Mouse (Mus musculus) liver, adult 2 months (tissue): ENCODE measurements around the gene Eif2d.

Experiments used
- CTCF ChIP-seq: fragments of 200-500 bp; IDR thresholded peaks from 2 replicates; pipeline ENCODE4 v1.5.1; 2011; ENCODE audit warnings: low read depth, low read length, control low read depth
- POLR2A ChIP-seq: fragments of 200-500 bp; IDR thresholded peaks from 2 replicates; pipeline ENCODE4 v1.6.1; 2011; ENCODE audit warnings: low read length, control low read depth; ENCODE audit not compliant: insufficient read depth; ENCODE audit errors: extremely low read depth

- TF ChIP-seq CTCF (no peak), POLR2A (no peak)
These were observed 34.5 kb upstream of the Eif2d start for GRCm38 (mm10) chr1:131118530-131118929.
